9 mouse cellular contexts compared by ENCODE assay signal in the genomic region with DNA sequence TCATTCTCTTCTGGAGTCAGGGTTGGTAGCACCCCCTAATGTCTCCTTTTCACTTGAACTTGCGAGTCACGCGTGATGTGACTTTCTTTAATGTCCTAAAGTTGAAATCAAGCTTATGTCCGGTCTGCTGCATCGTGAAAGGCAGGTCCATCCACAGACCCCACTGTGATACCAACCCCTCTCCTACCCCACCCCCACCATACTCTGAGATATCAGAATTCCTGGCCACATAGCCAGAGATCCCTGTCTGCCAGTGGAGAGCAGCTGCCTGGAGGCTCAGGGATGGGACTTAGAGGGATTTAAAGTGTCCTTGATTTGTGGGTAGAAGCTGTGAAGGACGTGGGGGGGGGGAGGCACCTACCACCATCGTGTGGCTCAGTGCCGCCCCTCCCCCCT. TPM values are rescaled to one million over a fixed set of nuclear protein-coding genes. Genes with fewer than 3 reads are reported as not detected.
DNase-seq lines count a peak whose midpoint lies in the region; ATAC-seq and TF ChIP-seq lines count a peak whose summit lies in the region.
"Had no signal": no experiment of that assay in that cellular context is flagged by ENCODE, and none has a peak within 500 bp of the region (broad histone marks: within the 10 kb centered on the region; RNA-seq: fewer than 3 reads in every experiment).

Gene Susd3 (minus strand): TSS at position 240 of the 396 bp plus-strand sequence.

- peak within 1 kb of the TSS; percentile 82 for H3K27ac ChIP-seq in kidney, adult 2 months (ENCODE audit: insufficient read depth, low read depth, low read length)
- H3K27ac ChIP-seq in embryonic facial prominence, embryonic 10.5 days (replicated peaks), result peak within 1 kb of the TSS; percentile 31
- H3K27ac ChIP-seq in limb, embryonic 10.5 days, result no peak within 1 kb of the TSS
- no peak within 1 kb of the TSS for H3K27ac ChIP-seq in neural tube, embryonic 12.5 days

- H3K9ac ChIP-seq in neural tube, embryonic 12.5 days, result peak within 1 kb of the TSS; percentile 29; the same call in 1 of the 2 replicates

- DNase-seq in kidney, adult 2 months, result no peak
- no peak for DNase-seq in kidney, postnatal 4 days
- no peak for DNase-seq in embryonic facial prominence, embryonic 10.5 days (ENCODE audit: low spot score)
- no peak for DNase-seq in limb, embryonic 10.5 days (ENCODE audit: low spot score)
- DNase-seq in T-cell, adult 2 months (ENCODE audit: low spot score), result no peak
- DNase-seq in spleen, adult 12 weeks (ENCODE audit: low spot score), result no peak
- DNase-seq in spleen, postnatal 4 days (ENCODE audit: low spot score in 2 of 2), result no peak
- DNase-seq: gastrocnemius, postnatal 36 days had no signal

- H3K27me3 ChIP-seq in kidney, adult 2 months (replicated peaks; ENCODE audit: control insufficient read depth, insufficient read depth, low read length), result no peaks in the 10 kb centered on the region
- H3K27me3 ChIP-seq in embryonic facial prominence, embryonic 10.5 days (replicated peaks; ENCODE audit: low read depth, poor library complexity, severe bottlenecking), result peaks cover 71% of the 10 kb centered on the region
- peaks cover 60% of the 10 kb centered on the region for H3K27me3 ChIP-seq in limb, embryonic 10.5 days (ENCODE audit: low read depth, poor library complexity, severe bottlenecking)
- peaks cover 33% of the 10 kb centered on the region for H3K27me3 ChIP-seq in neural tube, embryonic 12.5 days (replicated peaks)

- peaks cover 20% of the 10 kb centered on the region; the same call in 1 of the 2 replicates for H3K4me1 ChIP-seq in kidney, adult 2 months (ENCODE audit: control insufficient read depth, insufficient read depth, low read length)
- H3K4me1 ChIP-seq in embryonic facial prominence, embryonic 10.5 days, result peaks cover 30% of the 10 kb centered on the region
- peaks cover 17% of the 10 kb centered on the region for H3K4me1 ChIP-seq in limb, embryonic 10.5 days
- H3K4me1 ChIP-seq in neural tube, embryonic 12.5 days, result peaks cover 7% of the 10 kb centered on the region

- no peak for TF ChIP-seq CTCF in kidney, adult 2 months (conservative IDR thresholded peaks at IDR 0.05; ENCODE audit: insufficient read depth, insufficient read length, low read depth, low read length)

- 19% methylated on average over 7 of the region's 8 CpGs for WGBS in kidney, adult 2 months
- 18% methylated on average over 8 of the region's 8 CpGs for WGBS in embryonic facial prominence, embryonic 10.5 days
- WGBS in limb, embryonic 10.5 days, result 22% methylated on average over 6 of the region's 8 CpGs
- 19% methylated on average over 7 of the region's 8 CpGs for WGBS in neural tube, embryonic 12.5 days

- 0 out of 2 replicates have a peak, but pooled peaks have one; percentile 34 for ATAC-seq in neural tube, embryonic 12.5 days (ENCODE audit: low FRiP score, low read depth)

- no peaks in the 10 kb centered on the region for H3K36me3 ChIP-seq in kidney, adult 2 months (ENCODE audit: control insufficient read depth, insufficient read depth, low read length)
- no peaks in the 10 kb centered on the region for H3K36me3 ChIP-seq in embryonic facial prominence, embryonic 10.5 days (replicated peaks)
- H3K36me3 ChIP-seq in limb, embryonic 10.5 days, result no peaks in the 10 kb centered on the region
- H3K36me3 ChIP-seq in neural tube, embryonic 12.5 days, result no peaks in the 10 kb centered on the region

- TF ChIP-seq POLR2A in kidney, adult 2 months (IDR thresholded peaks at IDR 0.05; ENCODE audit: low read depth, low read length), result no peak

- H3K4me3 ChIP-seq in kidney, adult 2 months (ENCODE audit: insufficient read depth, low read depth, low read length), result peak within 1 kb of the TSS; percentile 82
- H3K4me3 ChIP-seq in embryonic facial prominence, embryonic 10.5 days, result peak within 1 kb of the TSS; percentile 61
- peak within 1 kb of the TSS; percentile 54 for H3K4me3 ChIP-seq in limb, embryonic 10.5 days
- H3K4me3 ChIP-seq in neural tube, embryonic 12.5 days, result peak within 1 kb of the TSS; percentile 35

- H3K9me3 ChIP-seq in embryonic facial prominence, embryonic 10.5 days, result no peaks in the 10 kb centered on the region
- H3K9me3 ChIP-seq in limb, embryonic 10.5 days (replicated peaks), result no peaks in the 10 kb centered on the region
- no peaks in the 10 kb centered on the region for H3K9me3 ChIP-seq in neural tube, embryonic 12.5 days

- peak within 1 kb of the TSS; percentile 68 for H3K4me2 ChIP-seq in neural tube, embryonic 12.5 days (replicated peaks)

RNA-seq across cellular contexts. Expression of gene Susd3, which starts in this region (rescaled TPM):
- polyA plus RNA-seq in kidney, adult 2 months (2012; rRNA removed), result 50.1 and 62.3 TPM in 2 replicates
- 1.2 and 1.7 TPM in 2 replicates for polyA plus RNA-seq in embryonic facial prominence, embryonic 10.5 days (2016; fragmentation: Nextera tagmentation; extraction: Ambion mirVana)
- polyA plus RNA-seq in limb, embryonic 10.5 days (2016; fragmentation: Nextera tagmentation; extraction: Ambion mirVana), result 0.45 and 0.51 TPM in 2 replicates
- 0.68 and 0.70 TPM in 2 replicates for polyA plus RNA-seq in neural tube, embryonic 12.5 days (2016; fragmentation: Nextera tagmentation; extraction: Ambion mirVana)

Comparison
In these comparisons a context has a peak if more than half of its experiments do, and no peak if none do; other contexts are left out.
1. RNA of gene Susd3 (polyA plus RNA-seq): 50.1 to 62.3 TPM in kidney, adult 2 months; 1.2 to 1.7 TPM in embryonic facial prominence, embryonic 10.5 days, 0.68 to 0.70 TPM in neural tube, embryonic 12.5 days and 0.45 to 0.51 TPM in limb, embryonic 10.5 days; every median in the first group is over 10 times any median in the second.
2. Peak in ATAC-seq, H3K4me3 ChIP-seq, H3K9ac ChIP-seq and H3K4me2 ChIP-seq in neural tube, embryonic 12.5 days; RNA of the gene not detected or under 1 TPM.
3. H3K27ac ChIP-seq: peak in kidney, adult 2 months (single experiment) and embryonic facial prominence, embryonic 10.5 days (single experiment); none in limb, embryonic 10.5 days (single experiment) and neural tube, embryonic 12.5 days (single experiment).
4. Peak in every context shown above with its lines, with median percentiles within 50 percentile points of each other: H3K4me3 ChIP-seq.